Mouse (Mus musculus): Measurements from ENCODE around the gene Olfr1061. TPM values are rescaled to one million over a fixed set of nuclear protein-coding genes. Genes with fewer than 3 reads are reported as not detected.
"Not testable (repeated sequence)": the region's sequence is repeated elsewhere in the genome, so short reads cannot be mapped to it uniquely, and the experiment has no call there.

Olfr1061 gene
- polyA plus RNA-seq (2015; fragmentation: Nextera tagmentation; extraction: Ambion mirVana), result not detected in 2 replicates

DNA sequence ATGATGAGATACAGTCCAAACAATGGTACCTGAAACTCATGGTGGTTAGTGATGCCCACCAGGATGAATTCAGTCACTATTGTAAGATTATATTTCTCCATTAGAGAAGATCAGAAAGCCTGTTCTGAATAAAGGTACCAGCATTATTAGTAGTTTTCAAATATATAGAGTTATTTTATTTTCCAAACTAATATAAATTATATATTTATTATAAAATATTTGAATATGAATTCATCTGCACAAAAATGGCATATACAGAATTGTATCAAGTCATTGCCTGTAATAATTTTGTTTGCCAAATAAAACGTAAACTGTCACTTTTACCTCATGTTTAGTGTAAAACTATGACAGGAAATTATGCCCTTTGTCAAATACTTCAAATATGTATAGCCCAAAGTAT lies at the start of gene Olfr1061:
TSS of gene Olfr1061 (minus strand) at position 101 of the 400 bp plus-strand sequence.
- no peak within 1 kb of the TSS for H3K27ac ChIP-seq (replicated peaks)
- H3K27me3 ChIP-seq, result no peaks in the 10 kb centered on the region
- no peaks in the 10 kb centered on the region for H3K9me3 ChIP-seq
- WGBS, result 92% methylated on average over 1 of the region's 1 CpGs
- H3K4me1 ChIP-seq (replicated peaks), result no peaks in the 10 kb centered on the region
- H3K9ac ChIP-seq, result no peak within 1 kb of the TSS
- no peak within 1 kb of the TSS for H3K4me2 ChIP-seq
- ATAC-seq (ENCODE audit: low FRiP score, low read depth), result no peak
- H3K36me3 ChIP-seq, result no peaks in the 10 kb centered on the region
- H3K4me3 ChIP-seq, result no peak within 1 kb of the TSS

DNA sequence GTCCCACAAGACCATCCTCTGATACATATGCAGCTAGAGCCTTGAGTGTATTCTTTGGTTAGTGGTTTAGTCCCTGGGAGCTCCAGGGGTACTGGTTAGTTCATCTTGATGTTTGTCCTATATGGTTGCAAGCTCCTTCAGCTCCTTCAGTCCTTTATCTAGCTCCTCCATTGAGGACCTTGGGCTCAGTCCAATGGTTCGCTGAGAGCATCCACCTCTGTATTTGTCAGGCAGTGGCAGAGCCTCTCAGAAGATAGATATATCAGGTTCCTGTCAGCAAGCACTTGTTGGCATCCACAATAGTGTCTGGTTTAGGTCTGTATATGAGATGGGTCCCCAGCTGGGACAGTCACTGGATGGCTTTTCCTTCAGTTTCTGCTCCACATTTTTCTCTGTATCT lies 46.6 kb upstream of the Olfr1061 start:
- no peaks in the 10 kb centered on the region for H3K9me3 ChIP-seq
- 73% methylated on average over 1 of the region's 1 CpGs for WGBS
- H3K4me2 ChIP-seq, result no peak overlapping the region
- ATAC-seq (ENCODE audit: low FRiP score, low read depth), result no peak
- no peak overlapping the region for H3K27ac ChIP-seq (replicated peaks)
- no peak overlapping the region for H3K9ac ChIP-seq
- H3K27me3 ChIP-seq, result no peaks in the 10 kb centered on the region
- H3K36me3 ChIP-seq, result no peaks in the 10 kb centered on the region
- no peaks in the 10 kb centered on the region for H3K4me1 ChIP-seq (replicated peaks)
- no peak overlapping the region for H3K4me3 ChIP-seq

DNA sequence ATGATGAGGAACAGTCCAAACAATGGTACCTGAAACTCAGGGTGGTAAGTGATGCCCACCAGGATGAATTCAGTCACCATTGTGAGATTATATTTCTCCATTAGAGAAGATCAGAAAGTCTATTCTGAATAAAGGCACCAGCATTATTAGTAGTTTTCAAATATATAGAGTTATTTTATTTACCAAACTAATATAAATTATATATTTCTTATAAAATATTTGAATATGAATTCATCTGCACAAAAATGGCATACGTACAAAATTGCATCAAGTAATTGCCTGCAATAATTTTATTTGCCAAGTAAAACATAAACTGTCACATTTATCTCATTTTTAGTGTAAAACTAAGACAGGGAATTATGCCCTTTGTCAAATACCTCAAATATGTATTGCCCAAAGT lies 42.3 kb upstream of the Olfr1061 start, which contains the start of gene Olfr1066:
TSS of gene Olfr1066 (minus strand) at position 101 of the 400 bp plus-strand sequence.
- Histone ChIP-seq H3K4me2 (no peak within 1 kb of the TSS), H3K27me3 (no peaks in the 10 kb centered on the region), H3K4me1 (replicated peaks) (no peaks in the 10 kb centered on the region), H3K9ac (no peak within 1 kb of the TSS), H3K27ac (replicated peaks) (no peak within 1 kb of the TSS), H3K9me3 (no peaks in the 10 kb centered on the region), H3K36me3 (no peaks in the 10 kb centered on the region), H3K4me3 (no peak within 1 kb of the TSS)
- ATAC-seq (ENCODE audit: low FRiP score, low read depth), result no peak
- 88% methylated on average over 1 of the region's 1 CpGs for WGBS

- ATAC-seq (ENCODE audit: low FRiP score, low read depth); H3K36me3 ChIP-seq; H3K4me2 ChIP-seq; H3K9me3 ChIP-seq; H3K9ac ChIP-seq; H3K27ac ChIP-seq (replicated peaks); H3K27me3 ChIP-seq; H3K4me3 ChIP-seq; H3K4me1 ChIP-seq (replicated peaks): not testable (repeated sequence)
- WGBS, result 63% methylated on average over 1 of the region's 1 CpGs
Observed at GRCm38 (mm10) chr2:86450491-86450890, 36.6 kb upstream of the Olfr1061 start, which contains the start of gene Olfr1065. Olfr1065 (minus strand) TSS chr2:86450591.

- H3K9me3 ChIP-seq; H3K4me1 ChIP-seq (replicated peaks); H3K4me3 ChIP-seq; H3K9ac ChIP-seq; H3K27ac ChIP-seq (replicated peaks); H3K27me3 ChIP-seq; H3K36me3 ChIP-seq; ATAC-seq (ENCODE audit: low FRiP score, low read depth); H3K4me2 ChIP-seq: not testable (repeated sequence)
- 57% methylated on average over 1 of the region's 1 CpGs for WGBS
Observed at GRCm38 (mm10) chr2:86442101-86442500, 28.3 kb upstream of the Olfr1061 start.

DNA sequence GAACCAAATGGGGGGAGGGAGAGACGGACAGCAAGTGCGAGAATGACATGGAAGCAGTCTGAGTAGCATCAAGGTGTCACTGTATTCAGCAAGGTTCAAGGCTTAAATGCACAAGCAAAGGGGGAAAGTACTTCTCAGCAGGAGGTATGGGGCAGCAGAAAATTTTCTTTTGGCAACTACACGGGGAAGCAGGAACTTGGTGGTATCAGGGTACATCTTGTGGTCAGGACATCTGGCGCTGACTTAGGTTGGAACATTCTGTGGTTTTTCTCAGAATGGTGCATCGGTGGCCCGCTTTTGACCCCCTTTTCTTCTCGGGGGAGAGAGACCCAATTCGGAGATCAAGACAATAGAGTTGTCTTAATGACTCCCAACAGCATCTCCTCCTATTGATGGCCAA lies 14.7 kb upstream of the Olfr1061 start:
- H3K36me3 ChIP-seq; H3K9ac ChIP-seq; H3K4me3 ChIP-seq; H3K4me1 ChIP-seq (replicated peaks); ATAC-seq (ENCODE audit: low FRiP score, low read depth); H3K27me3 ChIP-seq; H3K9me3 ChIP-seq; H3K27ac ChIP-seq (replicated peaks); H3K4me2 ChIP-seq: not testable (repeated sequence)
- WGBS, result 93% methylated on average over 8 of the region's 8 CpGs

GRCm38 (mm10) chr2:86426649-86427048 lies 12.8 kb upstream of the Olfr1061 start, which contains the start of gene Olfr1062:
Olfr1062 (minus strand) TSS chr2:86426749.
- not testable (repeated sequence) for H3K27me3 ChIP-seq; H3K4me1 ChIP-seq (replicated peaks); H3K4me3 ChIP-seq; H3K9me3 ChIP-seq; H3K27ac ChIP-seq (replicated peaks); H3K4me2 ChIP-seq; H3K36me3 ChIP-seq; ATAC-seq (ENCODE audit: low FRiP score, low read depth); H3K9ac ChIP-seq

DNA sequence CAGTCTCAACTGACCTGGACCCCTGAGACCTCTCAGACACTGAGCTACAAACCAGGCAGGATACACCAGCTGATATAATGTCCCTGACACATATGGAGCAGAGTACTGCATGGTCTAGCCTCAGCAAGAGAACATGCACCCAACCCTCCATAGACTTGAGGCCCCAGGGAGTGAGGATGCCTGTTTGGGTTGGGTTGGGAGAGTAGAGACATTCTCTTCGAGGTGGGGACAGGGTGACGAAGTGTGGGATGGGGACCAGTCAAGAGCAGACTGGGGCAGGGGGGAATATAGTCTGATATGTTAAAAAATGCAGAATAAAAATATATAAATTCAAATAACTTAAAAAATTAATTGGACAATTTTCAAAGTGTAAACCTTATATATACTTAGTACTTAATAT lies 18.7 kb downstream of the Olfr1061 start:
- ATAC-seq (ENCODE audit: low FRiP score, low read depth), result no peak

DNA sequence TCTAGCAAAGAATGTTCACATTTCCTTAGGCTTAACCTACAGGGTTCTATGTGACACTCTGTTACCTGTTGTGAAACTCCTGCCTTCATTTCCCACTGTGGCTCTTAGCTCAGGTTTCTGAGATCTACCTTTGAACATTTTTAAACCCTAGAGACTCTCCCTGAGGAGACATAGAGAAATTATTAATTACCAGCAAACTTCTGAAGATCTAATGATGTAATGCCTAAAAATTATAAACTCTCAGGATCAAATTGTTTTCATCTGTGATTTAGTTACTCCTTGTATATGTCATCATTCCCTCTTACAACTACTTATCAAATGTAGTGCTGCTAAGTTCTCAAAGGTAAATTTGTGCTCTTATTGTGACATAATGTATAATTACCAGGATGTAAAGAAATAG lies 25.4 kb downstream of the Olfr1061 start, which contains the start of gene Olfr1058:
TSS of gene Olfr1058 (minus strand) at position 101 of the 400 bp plus-strand sequence.
- not testable (repeated sequence) for H3K27me3 ChIP-seq; H3K4me3 ChIP-seq; H3K9ac ChIP-seq; H3K36me3 ChIP-seq; ATAC-seq (ENCODE audit: low FRiP score, low read depth); H3K9me3 ChIP-seq; H3K4me2 ChIP-seq; H3K4me1 ChIP-seq (replicated peaks); H3K27ac ChIP-seq (replicated peaks)

More for the DNA sequence above, 18.7 kb downstream of the Olfr1061 start:
- H3K9ac ChIP-seq, result no peak overlapping the region
- H3K4me2 ChIP-seq, result no peak overlapping the region
- no peak overlapping the region for H3K27ac ChIP-seq (replicated peaks)
- 94% methylated on average over 2 of the region's 2 CpGs for WGBS
- H3K4me1 ChIP-seq (replicated peaks), result no peaks in the 10 kb centered on the region
- H3K27me3 ChIP-seq, result no peaks in the 10 kb centered on the region
- H3K36me3 ChIP-seq, result no peaks in the 10 kb centered on the region
- H3K4me3 ChIP-seq, result no peak overlapping the region
- H3K9me3 ChIP-seq, result no peaks in the 10 kb centered on the region

DNA sequence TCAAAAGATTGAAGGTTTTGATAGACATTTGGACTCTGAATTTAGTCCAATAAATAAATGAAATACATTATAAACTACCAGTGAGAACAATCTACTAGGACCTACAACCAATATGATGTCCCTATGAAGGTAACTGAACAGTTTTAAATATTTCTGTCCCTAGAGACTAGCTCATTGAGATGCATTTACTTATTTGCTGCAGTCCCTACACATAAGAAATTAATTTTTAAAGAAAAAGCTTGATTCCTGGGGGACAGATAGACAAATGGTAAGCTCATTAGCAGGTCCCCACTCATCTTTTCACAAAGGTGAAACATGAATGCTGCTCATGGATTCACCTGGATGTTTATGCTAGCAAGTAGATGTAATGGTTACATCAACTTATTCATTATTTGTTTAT lies 35.6 kb downstream of the Olfr1061 start, which contains the start of gene Olfr1057:
TSS of gene Olfr1057 (minus strand) at position 101 of the 400 bp plus-strand sequence.
- ATAC-seq (ENCODE audit: low FRiP score, low read depth), result no peak
- Histone ChIP-seq H3K4me1 (replicated peaks) (no peaks in the 10 kb centered on the region), H3K4me2 (no peak within 1 kb of the TSS), H3K9me3 (no peaks in the 10 kb centered on the region), H3K27ac (replicated peaks) (no peak within 1 kb of the TSS), H3K4me3 (no peak within 1 kb of the TSS), H3K36me3 (no peaks in the 10 kb centered on the region), H3K27me3 (no peaks in the 10 kb centered on the region), H3K9ac (no peak within 1 kb of the TSS)

DNA sequence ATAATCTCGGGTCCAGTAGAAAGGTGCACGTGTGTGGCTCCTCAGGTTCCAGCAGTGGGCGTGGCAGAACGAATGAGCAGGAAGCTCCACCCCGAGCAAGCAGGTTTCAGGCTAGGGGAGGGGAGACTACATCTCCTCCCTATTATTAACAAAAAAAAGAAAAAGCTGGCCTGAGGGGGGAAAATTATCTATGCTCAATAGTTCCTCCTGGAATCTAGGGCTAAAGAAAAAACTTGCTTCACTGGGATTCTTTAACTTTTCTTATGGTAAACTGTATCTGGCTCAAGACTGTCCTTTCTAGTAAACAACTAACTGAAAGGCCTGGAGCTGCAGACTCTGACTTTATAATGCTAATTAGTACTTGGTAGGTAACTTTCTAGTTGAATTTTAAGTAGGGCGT lies 47.5 kb downstream of the Olfr1061 start:
- not testable (repeated sequence) for H3K9ac ChIP-seq; H3K4me3 ChIP-seq; ATAC-seq (ENCODE audit: low FRiP score, low read depth); H3K27ac ChIP-seq (replicated peaks); H3K4me2 ChIP-seq; H3K4me1 ChIP-seq (replicated peaks); H3K36me3 ChIP-seq; H3K27me3 ChIP-seq; H3K9me3 ChIP-seq
- WGBS, result 58% methylated on average over 2 of the region's 6 CpGs
